Mouse (Mus musculus) bone marrow, adult 2 months (tissue): Measurements from ENCODE around the gene Enah.

Experiments
- CTCF ChIP-seq: fragments of 200-500 bp; IDR thresholded peaks from 2 replicates; pipeline ENCODE4 v1.5.1; 2011; ENCODE audit warnings: low read length, control low read depth; ENCODE audit not compliant: control insufficient read depth, insufficient read depth
- POLR2A ChIP-seq: fragments of 200-500 bp; IDR thresholded peaks from 2 replicates; pipeline ENCODE4 v1.6.1; 2011; ENCODE audit warnings: low read depth, mild to moderate bottlenecking, control low read depth, low read length, borderline replicate concordance; ENCODE audit not compliant: control insufficient read depth

- TF ChIP-seq POLR2A (no peak), CTCF (no peak)
Observed at GRCm38 (mm10) chr1:181953547-181953946, 66.2 kb downstream of the Enah start.
